Mouse (Mus musculus) spleen, adult 2 months (tissue): ENCODE measurements at regions not wholly inside any gene's neighbourhood (a gene's known extent, or its start where the extent isn't known, plus 50 kb on each side); places are given as distances from the start of the nearest gene placed in this dataset.

Experiments used
- DNase-seq, 2 experiments: peaks; one replicate each; pipeline versions ENCODE4 v3.0.0 to v3.0.0-alpha.2; 2012 to 2021; ENCODE audit warnings: low spot score in 2 of 2, low read depth in 1 of 2
- H3K27ac ChIP-seq: fragments of 200-500 bp; 2 replicates; pipeline ENCODE4 v1.5.1; 2012; ENCODE audit warnings: low read length, inconsistent platforms; ENCODE audit not compliant: insufficient read depth
- H3K27me3 ChIP-seq: fragments of 200-500 bp; 2 replicates; pipeline ENCODE4 v1.6.1; 2012; ENCODE audit warnings: mild to moderate bottlenecking, moderate library complexity, low read length, inconsistent platforms; ENCODE audit not compliant: control insufficient read depth, insufficient read depth
- H3K36me3 ChIP-seq: fragments of 200-500 bp; 2 replicates; pipeline ENCODE4 v1.6.1; 2012; ENCODE audit warnings: mild to moderate bottlenecking, low read length, inconsistent platforms; ENCODE audit not compliant: control insufficient read depth, insufficient read depth
- H3K4me1 ChIP-seq: fragments of 200-500 bp; 2 replicates; pipeline ENCODE4 v1.6.1; 2011; ENCODE audit warnings: inconsistent platforms; ENCODE audit not compliant: control insufficient read depth, insufficient read depth, insufficient read length
- H3K4me3 ChIP-seq: fragments of 200-500 bp; 2 replicates; pipeline ENCODE4 v1.5.1; 2011; ENCODE audit warnings: mild to moderate bottlenecking, inconsistent platforms; ENCODE audit not compliant: insufficient read depth, insufficient read length; ENCODE audit errors: extremely low read depth
- CTCF ChIP-seq: fragments of 200-500 bp; IDR thresholded peaks from 2 replicates; pipeline ENCODE4 v1.5.1; 2011; ENCODE audit warnings: mild to moderate bottlenecking, inconsistent platforms; ENCODE audit not compliant: insufficient read depth, insufficient read length, insufficient replicate concordance; ENCODE audit errors: extremely low read depth
- POLR2A ChIP-seq: fragments of 200-500 bp; IDR thresholded peaks from 2 replicates; pipeline ENCODE4 v1.6.1; 2011; ENCODE audit warnings: low read depth, low read length, inconsistent platforms
- WGBS: fragments of 180-500 bp; shearing (Covaris S2); methylation state at CpG from one replicate; pipeline ENCODE4 v1.1.7; 2018; 5-methylcytosine and 5-hydroxymethylcytosine counted together

- no peak for DNase-seq
- no peak overlapping the region for H3K4me3 ChIP-seq
- 89% methylated on average over 13 of the region's 13 CpGs for WGBS
- no peak for TF ChIP-seq CTCF
- no peak for TF ChIP-seq POLR2A
- H3K27ac ChIP-seq: no peak overlapping the region
- H3K27me3 ChIP-seq: no peaks in the 10 kb centered on the region
- H3K36me3 ChIP-seq: no peaks in the 10 kb centered on the region
- H3K4me1 ChIP-seq: no peaks in the 10 kb centered on the region; the same call in 1 of the 2 replicates
Observed at GRCm38 (mm10) chr13:44316747-44317446, 412.4 kb upstream of the Jarid2 start.

DNA sequence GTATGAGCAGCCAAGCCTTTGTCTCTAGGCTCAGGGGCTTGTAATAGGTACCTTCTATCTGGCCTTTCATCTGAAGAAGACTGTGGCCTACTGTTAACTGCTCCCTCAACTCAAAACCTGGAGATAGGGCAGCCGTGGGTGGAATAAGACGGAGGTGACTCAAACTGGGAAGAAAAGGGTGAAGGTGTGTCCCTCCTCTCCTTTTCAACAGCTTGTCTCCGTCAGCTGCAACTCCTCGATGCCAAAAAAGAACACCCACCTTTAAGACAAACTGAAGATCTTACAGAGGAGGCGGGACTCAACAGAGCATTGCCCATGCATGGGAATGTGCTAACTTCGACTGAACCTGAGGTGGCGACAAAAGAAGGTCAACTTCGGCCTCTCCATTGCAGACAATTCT lies 411.7 kb upstream of the Jarid2 start:
- no peaks in the 10 kb centered on the region; the same call in 1 of the 2 replicates for H3K4me1 ChIP-seq
- TF ChIP-seq CTCF (no peak), POLR2A (no peak)
- no peaks in the 10 kb centered on the region for H3K36me3 ChIP-seq
- 88% methylated on average over 8 of the region's 8 CpGs for WGBS
- H3K27ac ChIP-seq: no peak overlapping the region
- no peak overlapping the region for H3K4me3 ChIP-seq
- DNase-seq: no peak
- H3K27me3 ChIP-seq: no peaks in the 10 kb centered on the region

DNA sequence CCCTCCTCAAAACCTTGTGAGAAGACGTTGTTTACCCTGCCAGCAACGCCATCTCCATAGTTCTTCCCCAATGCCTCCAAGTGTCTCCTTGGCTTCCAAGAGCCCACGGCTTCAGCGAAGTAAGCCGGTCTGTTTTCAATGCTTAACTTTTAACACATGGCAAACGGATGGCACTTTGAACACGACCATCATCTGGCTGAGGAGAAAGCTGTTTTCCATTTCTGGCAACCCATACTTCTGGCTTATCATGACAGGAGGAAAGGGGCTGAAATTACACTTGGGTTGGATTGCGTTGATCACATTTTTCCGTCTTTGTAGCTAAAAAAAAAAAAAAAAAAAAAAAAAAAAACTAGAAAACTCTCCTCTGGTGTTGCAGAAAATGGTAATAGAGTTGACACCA lies 410.2 kb upstream of the Jarid2 start:
- Histone ChIP-seq H3K27ac (no peak overlapping the region), H3K36me3 (no peaks in the 10 kb centered on the region), H3K4me1 (no peaks in the 10 kb centered on the region), H3K4me3 (no peak overlapping the region), H3K27me3 (no peaks in the 10 kb centered on the region)
- WGBS: 95% methylated on average over 9 of the region's 9 CpGs
- no peak for DNase-seq
- TF ChIP-seq POLR2A (no peak), CTCF (no peak)

GRCm38 (mm10) chr13:44319511-44319910 lies 409.8 kb upstream of the Jarid2 start:
- TF ChIP-seq CTCF: no peak
- TF ChIP-seq POLR2A: no peak
- WGBS: 88% methylated on average over 9 of the region's 9 CpGs
- Histone ChIP-seq H3K36me3 (no peaks in the 10 kb centered on the region), H3K4me3 (no peak overlapping the region), H3K27me3 (no peaks in the 10 kb centered on the region), H3K4me1 (no peaks in the 10 kb centered on the region), H3K27ac (no peak overlapping the region)
- DNase-seq: no peak

GRCm38 (mm10) chr13:44320311-44320710 lies 409.0 kb upstream of the Jarid2 start:
- Histone ChIP-seq H3K36me3 (no peaks in the 10 kb centered on the region), H3K4me1 (no peaks in the 10 kb centered on the region), H3K4me3 (no peak overlapping the region), H3K27ac (no peak overlapping the region), H3K27me3 (no peaks in the 10 kb centered on the region)
- DNase-seq: no peak
- TF ChIP-seq POLR2A (no peak), CTCF (no peak)
- WGBS: 88% methylated on average over 4 of the region's 4 CpGs

GRCm38 (mm10) chr13:44321009-44321596 lies 408.2 kb upstream of the Jarid2 start:
- 84% methylated on average over 16 of the region's 16 CpGs for WGBS
- no peak for DNase-seq
- H3K27me3 ChIP-seq: no peaks in the 10 kb centered on the region
- H3K4me3 ChIP-seq: no peak overlapping the region
- no peaks in the 10 kb centered on the region for H3K4me1 ChIP-seq
- no peak for TF ChIP-seq CTCF
- no peak for TF ChIP-seq POLR2A
- H3K27ac ChIP-seq: no peak overlapping the region
- H3K36me3 ChIP-seq: no peaks in the 10 kb centered on the region

- Histone ChIP-seq H3K36me3 (no peaks in the 10 kb centered on the region), H3K4me1 (no peaks in the 10 kb centered on the region), H3K27ac (no peak overlapping the region), H3K4me3 (no peak overlapping the region), H3K27me3 (no peaks in the 10 kb centered on the region)
- WGBS: 91% methylated on average over 8 of the region's 8 CpGs
- no peak for DNase-seq
- no peak for TF ChIP-seq POLR2A
- TF ChIP-seq CTCF: no peak
Observed at GRCm38 (mm10) chr13:44328416-44328815, 400.9 kb upstream of the Jarid2 start.
